Mouse (Mus musculus) embryonic facial prominence, embryonic 12.5 days (tissue): ENCODE data around the gene Ddx39. TPM values are rescaled to one million over a fixed set of nuclear protein-coding genes. Genes with fewer than 3 reads are reported as not detected.

ENCODE experiments used
- ATAC-seq: fragments of 200-750 bp; cut with Nextera tagmentation; 2 replicates; pipeline ENCODE4 v1.8.0; 2017; ENCODE audit not compliant: insufficient number of reproducible peaks, insufficient read depth, low FRiP score, low TSS enrichment
- H3K27ac ChIP-seq: fragments of 300-500 bp; sonication (generic); 2 replicates; pipeline ENCODE4 v1.5.1; 2016; ENCODE audit warnings: mild to moderate bottlenecking
- H3K27me3 ChIP-seq: fragments of 300-500 bp; sonication (generic); 2 replicates; pipeline ENCODE4 v1.6.1; 2016; ENCODE audit warnings: mild to moderate bottlenecking, moderate library complexity
- H3K36me3 ChIP-seq: fragments of 300-500 bp; sonication (generic); 2 replicates; pipeline ENCODE4 v1.6.1; 2016; ENCODE audit warnings: mild to moderate bottlenecking
- H3K4me1 ChIP-seq: fragments of 300-500 bp; sonication (generic); 2 replicates; pipeline ENCODE4 v1.6.1; 2016
- H3K4me2 ChIP-seq: fragments of 300-500 bp; sonication (generic); replicated peaks from 2 replicates; pipeline ENCODE4 v1.6.1; 2016; ENCODE audit warnings: mild to moderate bottlenecking, moderate library complexity
- H3K4me3 ChIP-seq: fragments of 300-500 bp; sonication (generic); 2 replicates; pipeline ENCODE4 v1.5.1; 2016; ENCODE audit warnings: mild to moderate bottlenecking
- H3K9ac ChIP-seq: fragments of 300-500 bp; sonication (generic); 2 replicates; pipeline ENCODE4 v1.6.1; 2016; ENCODE audit warnings: mild to moderate bottlenecking, moderate library complexity
- H3K9me3 ChIP-seq: fragments of 300-500 bp; sonication (generic); 2 replicates; pipeline ENCODE4 v1.6.1; 2016; ENCODE audit warnings: mild to moderate bottlenecking, moderate library complexity
- WGBS: fragments of 180-500 bp; shearing (Covaris S2); methylation state at CpG from one replicate; pipeline ENCODE4 v1.1.7; 2016; 5-methylcytosine and 5-hydroxymethylcytosine counted together
- microRNA-seq: library from miRNA; unstranded; fragments of <30 nt; microRNA quantifications from one replicate; pipeline ENCODE4, GENCODE M21; 2017
- polyA plus RNA-seq: library from polyadenylated mRNA; unstranded; fragments of >200 nt; fragmentation: Nextera tagmentation; extraction: Ambion mirVana; gene quantifications from 2 replicates; pipeline ENCODE4 v1.2.1, GENCODE M21; 2016

Ddx39 gene
- polyA plus RNA-seq, 1 experiment from 2014 or later, result 147 TPM

- Histone ChIP-seq H3K27me3 (no peaks in the 10 kb centered on the region), H3K27ac (no peak overlapping the region), H3K9ac (no peak overlapping the region), H3K4me2 (no peak overlapping the region), H3K9me3 (no peaks in the 10 kb centered on the region), H3K4me1 (no peaks in the 10 kb centered on the region), H3K4me3 (no peak overlapping the region), H3K36me3 (no peaks in the 10 kb centered on the region)
- 91% methylated on average over 2 of the region's 2 CpGs for WGBS
- ATAC-seq, result no peak
Measured at GRCm38 (mm10) chr8:83774221-83774620, 59.2 kb downstream of the Ddx39 start.

Small RNA genes within 50 kb of the gene (microRNA-seq; reads per million reads assigned to microRNA genes)
- not detected for gene Mir1668

Other genes starting within 250 kb of the Ddx39 start
- not detected in 2 replicates for gene Olfr370, start 179.4 kb upstream of the Ddx39 start, polyA plus RNA-seq
- gene Ndufb7, start 148.5 kb upstream of the Ddx39 start, polyA plus RNA-seq, result 312 and 333 TPM in 2 replicates
- gene Tecr, start 107.2 kb upstream of the Ddx39 start, polyA plus RNA-seq, result 588 TPM in 2 replicates
- 69.0 and 75.4 TPM in 2 replicates for gene Dnajb1, start 107.0 kb upstream of the Ddx39 start, polyA plus RNA-seq
- 207 and 212 TPM in 2 replicates for gene Gipc1, start 62.5 kb upstream of the Ddx39 start, polyA plus RNA-seq
- 0.87 and 1.1 TPM in 2 replicates for gene Ptger1, start 48.5 kb upstream of the Ddx39 start, polyA plus RNA-seq
- gene Pkn1, start 16.0 kb upstream of the Ddx39 start, polyA plus RNA-seq, result 35.1 and 36.1 TPM in 2 replicates
- gene Adgre5, start 26.1 kb downstream of the Ddx39 start, polyA plus RNA-seq, result 24.7 and 26.0 TPM in 2 replicates
- gene Adgrl1, start 184.9 kb downstream of the Ddx39 start, polyA plus RNA-seq, result 36.7 TPM in 2 replicates
- gene Gm10644, start 240.0 kb downstream of the Ddx39 start, polyA plus RNA-seq, result 0.47 and 0.79 TPM in 2 replicates
- 54.4 and 55.0 TPM in 2 replicates for gene Asf1b, start 240.3 kb downstream of the Ddx39 start, polyA plus RNA-seq